10 mouse cellular contexts compared by ENCODE assay signal in genomic region chr1:89849861-89850230, GRCm38 (mm10).
DNase-seq lines count a peak whose midpoint lies in the region; ATAC-seq and TF ChIP-seq lines count a peak whose summit lies in the region.
"Had no signal": no experiment of that assay in that cellular context is flagged by ENCODE, and none has a peak within 500 bp of the region (broad histone marks: within the 10 kb centered on the region; RNA-seq: fewer than 3 reads in every experiment).

No protein-coding gene starts in this region.

- no peak overlapping the region for H3K4me2 ChIP-seq in midbrain, embryonic 14.5 days (ENCODE audit: low read length)
- peak overlapping the region; percentile 6; the same call in 1 of the 2 replicates for H3K4me2 ChIP-seq in hindbrain, postnatal 0 days (ENCODE audit: low read depth, low read length)
- H3K4me2 ChIP-seq in stomach, postnatal 0 days (replicated peaks; ENCODE audit: low read depth): no peak overlapping the region; the same call in 1 of the 2 replicates

- 63% methylated on average over 7 of the region's 7 CpGs for WGBS in midbrain, embryonic 14.5 days
- WGBS in midbrain, embryonic 10.5 days: 88% methylated on average over 7 of the region's 7 CpGs
- 34% methylated on average over 7 of the region's 7 CpGs for WGBS in hindbrain, postnatal 0 days
- 65% methylated on average over 7 of the region's 7 CpGs for WGBS in stomach, postnatal 0 days

- TF ChIP-seq CTCF in hindbrain, postnatal 0 days (IDR thresholded peaks at IDR 0.05; ENCODE audit: low read depth): no peak
- no peak for TF ChIP-seq CTCF in stomach, postnatal 0 days (IDR thresholded peaks at IDR 0.05; ENCODE audit: low read depth)

- peaks cover under 1% of the 10 kb centered on the region; the same call in 1 of the 2 replicates for H3K36me3 ChIP-seq in midbrain, embryonic 14.5 days (ENCODE audit: control insufficient read depth, insufficient read depth, low read length)
- peaks cover 16% of the 10 kb centered on the region; the same call in 1 of the 2 replicates for H3K36me3 ChIP-seq in midbrain, embryonic 10.5 days
- H3K36me3 ChIP-seq in hindbrain, postnatal 0 days (ENCODE audit: insufficient read depth, low read length): no peaks in the 10 kb centered on the region; the same call in 1 of the 2 replicates
- no peaks in the 10 kb centered on the region; the same call in 1 of the 2 replicates for H3K36me3 ChIP-seq in stomach, postnatal 0 days (ENCODE audit: control insufficient read depth, insufficient read depth, low read length)
- H3K36me3 ChIP-seq: embryonic facial prominence, embryonic 15.5 days had no signal

- no peaks in the 10 kb centered on the region for H3K27me3 ChIP-seq in midbrain, embryonic 14.5 days (ENCODE audit: control insufficient read depth, insufficient read depth, low read length)
- peaks cover 47% of the 10 kb centered on the region for H3K27me3 ChIP-seq in midbrain, embryonic 10.5 days (ENCODE audit: low read depth, poor library complexity, severe bottlenecking)
- no peaks in the 10 kb centered on the region for H3K27me3 ChIP-seq in hindbrain, postnatal 0 days (ENCODE audit: insufficient read depth, low read length)
- H3K27me3 ChIP-seq in stomach, postnatal 0 days (ENCODE audit: control insufficient read depth, insufficient read depth, low read length): no peaks in the 10 kb centered on the region

- H3K9me3 ChIP-seq in midbrain, embryonic 14.5 days (ENCODE audit: control insufficient read depth, low read length): no peaks in the 10 kb centered on the region
- no peaks in the 10 kb centered on the region for H3K9me3 ChIP-seq in midbrain, embryonic 10.5 days (replicated peaks)
- no peaks in the 10 kb centered on the region for H3K9me3 ChIP-seq in hindbrain, postnatal 0 days (ENCODE audit: low read length)
- no peaks in the 10 kb centered on the region for H3K9me3 ChIP-seq in stomach, postnatal 0 days (ENCODE audit: control insufficient read depth, low read length)
- H3K9me3 ChIP-seq: embryonic facial prominence, embryonic 15.5 days had no signal

- intact Hi-C loops in left cerebral cortex, postnatal 14 days (cut with DNase I): no loop called here

- no peak overlapping the region for H3K27ac ChIP-seq in midbrain, embryonic 14.5 days (replicated peaks; ENCODE audit: low read depth, low read length)
- no peak overlapping the region for H3K27ac ChIP-seq in midbrain, embryonic 10.5 days (replicated peaks)
- peak overlapping the region; percentile 55; the same call in 1 of the 2 replicates for H3K27ac ChIP-seq in hindbrain, postnatal 0 days
- no peak overlapping the region for H3K27ac ChIP-seq in stomach, postnatal 0 days (replicated peaks)
- H3K27ac ChIP-seq: embryonic facial prominence, embryonic 15.5 days; liver, embryonic 14.5 days had no signal

- peak; percentile 57 for DNase-seq in midbrain, embryonic 14.5 days
- no peak for DNase-seq in midbrain, embryonic 10.5 days (ENCODE audit: low spot score)
- peak; percentile 75 for DNase-seq in hindbrain, postnatal 0 days (ENCODE audit: low spot score)
- peak; percentile 48 to 79 for DNase-seq in left cerebral cortex, postnatal 14 days (ENCODE audit: low spot score in 2 of 2)
- DNase-seq in right cerebral cortex, postnatal 4 days: peak; percentile 23
- DNase-seq in stomach, postnatal 0 days (ENCODE audit: low spot score): no peak
- no peak for DNase-seq in testis, postnatal 10 days (ENCODE audit: low spot score)
- DNase-seq: heart, adult 11 months had no signal

- no peak overlapping the region for H3K4me3 ChIP-seq in midbrain, embryonic 14.5 days (replicated peaks; ENCODE audit: low read depth, low read length)
- no peak overlapping the region for H3K4me3 ChIP-seq in midbrain, embryonic 10.5 days
- no peak overlapping the region for H3K4me3 ChIP-seq in hindbrain, postnatal 0 days (ENCODE audit: low read length)
- H3K4me3 ChIP-seq in stomach, postnatal 0 days (ENCODE audit: low read depth, low read length): no peak overlapping the region
- H3K4me3 ChIP-seq: embryonic facial prominence, embryonic 15.5 days had no signal

- TF ChIP-seq EP300 in stomach, postnatal 0 days (optimal IDR thresholded peaks at IDR 0.05): no peak

- H3K4me1 ChIP-seq in midbrain, embryonic 14.5 days (ENCODE audit: control insufficient read depth, insufficient read depth, low read length): peaks cover 35% of the 10 kb centered on the region
- peaks cover 34% of the 10 kb centered on the region for H3K4me1 ChIP-seq in midbrain, embryonic 10.5 days
- peaks cover 16% of the 10 kb centered on the region; the same call in 1 of the 2 replicates for H3K4me1 ChIP-seq in hindbrain, postnatal 0 days (ENCODE audit: insufficient read depth, low read length)
- H3K4me1 ChIP-seq in stomach, postnatal 0 days (replicated peaks; ENCODE audit: control insufficient read depth, insufficient read depth): no peaks in the 10 kb centered on the region

- H3K9ac ChIP-seq in midbrain, embryonic 14.5 days (replicated peaks; ENCODE audit: low read length): no peak overlapping the region
- H3K9ac ChIP-seq in hindbrain, postnatal 0 days (replicated peaks; ENCODE audit: low read length): no peak overlapping the region
- no peak overlapping the region for H3K9ac ChIP-seq in stomach, postnatal 0 days (ENCODE audit: low read length)
- H3K9ac ChIP-seq: embryonic facial prominence, embryonic 15.5 days; liver, embryonic 14.5 days had no signal

- ATAC-seq in midbrain, embryonic 14.5 days (ENCODE audit: low FRiP score, low TSS enrichment): no peak
- ATAC-seq in hindbrain, postnatal 0 days: peak; percentile 65
- ATAC-seq in stomach, postnatal 0 days (ENCODE audit: low FRiP score, low TSS enrichment): no peak

Comparison
In these comparisons a context has a peak if more than half of its experiments do, and no peak if none do; other contexts are left out.
1. DNase-seq: peak in midbrain, embryonic 14.5 days (single experiment), hindbrain, postnatal 0 days (single experiment), left cerebral cortex, postnatal 14 days (2 of 2) and right cerebral cortex, postnatal 4 days (single experiment); none in midbrain, embryonic 10.5 days (single experiment), stomach, postnatal 0 days (single experiment) and testis, postnatal 10 days (single experiment).